Mouse (Mus musculus) kidney, adult 2 months (tissue): ENCODE results near the gene Kif19a.

ENCODE experiments used
- CTCF ChIP-seq: fragments of 200-500 bp; conservative IDR thresholded peaks from 2 replicates; pipeline ENCODE4 v1.5.1; 2011; ENCODE audit warnings: low read depth, mild to moderate bottlenecking, control low read depth, low read length, moderate library complexity, mixed read lengths; ENCODE audit not compliant: insufficient read depth, insufficient read length
- POLR2A ChIP-seq: fragments of 200-500 bp; IDR thresholded peaks from one replicate; pipeline ENCODE4 v1.6.1; 2011; ENCODE audit warnings: low read depth, low read length, control low read depth

GRCm38 (mm10) chr11:114822727-114823126 is 57.5 kb downstream of the Kif19a start:
- no peak for TF ChIP-seq CTCF
- no peak for TF ChIP-seq POLR2A
